Mouse (Mus musculus) lung, postnatal 14 days (tissue): ENCODE measurements around the gene Dlx4.

ENCODE experiments used
- DNase-seq: peaks from one replicate; pipeline ENCODE4 v3.0.0; 2021

The Dlx4 gene

DNA sequence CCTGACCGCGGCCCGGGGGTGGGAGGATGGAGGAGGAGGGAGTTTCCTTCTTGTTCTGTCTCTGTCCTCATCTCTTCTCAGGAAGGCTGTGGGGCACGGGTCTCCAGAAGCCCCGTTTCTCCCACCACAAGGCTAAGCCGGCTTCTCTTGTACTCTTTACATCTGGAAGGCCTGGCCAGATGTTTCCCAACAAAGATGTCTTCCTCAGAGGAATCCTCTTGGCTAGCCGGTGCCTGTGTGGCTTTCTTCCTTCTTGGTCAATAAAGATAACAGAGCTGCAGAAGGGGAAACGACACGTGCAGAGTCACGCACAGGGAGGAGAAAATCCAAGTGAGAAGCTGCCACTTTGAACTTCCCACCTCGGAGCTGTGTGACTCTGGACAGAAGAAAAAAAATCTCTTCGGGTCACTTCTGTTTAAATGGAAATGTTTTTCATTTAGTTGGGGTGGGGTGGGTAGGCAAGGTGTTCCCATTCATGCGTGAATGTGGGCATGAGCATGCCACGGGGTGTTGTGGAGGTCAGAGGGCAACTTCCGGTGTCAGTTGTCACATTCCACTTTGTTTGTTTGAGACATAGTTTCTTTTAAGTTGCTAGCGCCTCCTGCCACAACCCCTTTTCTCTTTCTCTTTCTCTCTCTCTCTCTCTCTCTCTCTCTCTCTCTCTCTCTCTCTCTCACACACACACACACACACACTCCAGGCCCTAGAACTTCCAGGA lies 44.8 kb downstream of the Dlx4 start:
- DNase-seq: no peak

DNA sequence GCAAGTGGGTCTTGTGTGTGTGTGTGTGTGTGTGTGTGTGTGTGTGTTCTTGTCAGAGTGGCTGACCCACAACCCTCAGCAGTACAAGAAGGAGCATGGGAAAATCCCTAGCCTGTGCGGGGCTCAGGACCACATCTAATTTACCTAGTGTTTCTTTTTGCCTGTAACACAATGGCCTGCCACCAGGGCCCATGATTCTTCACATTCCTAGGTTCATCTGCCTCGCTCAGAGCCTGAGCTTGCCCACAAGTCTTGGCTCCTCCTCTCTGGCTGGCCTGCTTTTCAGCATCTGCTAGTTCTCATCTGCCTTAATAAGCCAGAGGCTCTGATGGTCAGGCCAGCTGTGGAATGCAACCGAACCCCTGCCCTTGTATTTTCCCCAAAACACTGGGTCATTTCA lies 45.7 kb downstream of the Dlx4 start:
- DNase-seq: no peak

DNA sequence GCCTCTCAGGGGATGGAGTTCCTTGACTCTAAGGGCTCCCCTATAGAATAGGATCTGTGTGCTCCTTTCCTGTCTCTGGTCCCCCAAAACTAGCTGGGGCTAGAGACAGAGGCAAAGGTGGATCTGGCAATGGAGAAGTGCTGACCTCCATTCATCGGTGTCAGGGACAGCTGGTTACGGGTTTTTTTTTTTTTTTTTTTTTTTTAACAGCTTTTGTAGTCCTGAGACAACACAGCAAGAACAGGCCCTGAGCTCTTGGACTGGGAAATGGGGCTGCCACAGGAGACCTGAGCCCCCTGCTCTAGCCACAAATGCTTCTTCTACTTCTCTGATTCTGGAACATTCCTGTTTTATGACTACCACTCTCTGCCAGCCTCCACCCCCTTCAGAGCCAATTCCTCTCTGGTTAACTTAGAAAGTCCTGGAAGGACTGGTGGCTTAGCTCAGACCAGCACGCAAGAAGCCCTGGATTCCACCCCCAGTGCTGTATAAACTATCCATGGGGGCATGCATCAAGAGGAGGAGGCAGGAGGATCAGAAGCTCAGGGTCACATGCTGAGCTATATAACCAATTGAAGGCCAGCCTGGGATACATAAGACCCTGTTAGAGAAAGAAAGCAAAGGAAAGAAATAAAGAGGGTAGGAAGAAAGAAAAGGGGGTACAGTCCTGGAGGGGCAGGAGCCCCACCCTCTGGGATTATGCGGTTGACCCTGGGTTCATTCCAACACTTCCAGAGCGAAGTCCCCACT lies 47.5 kb downstream of the Dlx4 start:
- no peak for DNase-seq

DNA sequence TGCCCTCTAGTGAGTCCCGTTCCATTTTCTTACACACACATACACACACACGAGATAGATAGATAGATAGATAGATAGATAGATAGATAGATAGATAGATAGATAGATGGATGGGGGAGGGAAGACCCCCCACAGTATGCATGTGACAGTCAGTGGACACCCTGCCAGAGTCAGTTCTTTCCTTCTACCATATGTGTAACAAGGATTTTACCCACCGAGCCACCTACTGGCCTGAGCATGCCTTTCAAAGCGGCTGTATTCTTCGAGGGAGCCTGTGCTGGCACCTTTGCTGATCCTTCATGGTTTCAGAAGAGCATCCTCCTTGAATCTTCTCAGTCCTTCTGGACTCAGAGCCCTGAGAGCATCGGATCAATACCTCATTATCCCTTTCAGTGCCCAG lies 48.2 kb downstream of the Dlx4 start:
- no peak for DNase-seq

DNA sequence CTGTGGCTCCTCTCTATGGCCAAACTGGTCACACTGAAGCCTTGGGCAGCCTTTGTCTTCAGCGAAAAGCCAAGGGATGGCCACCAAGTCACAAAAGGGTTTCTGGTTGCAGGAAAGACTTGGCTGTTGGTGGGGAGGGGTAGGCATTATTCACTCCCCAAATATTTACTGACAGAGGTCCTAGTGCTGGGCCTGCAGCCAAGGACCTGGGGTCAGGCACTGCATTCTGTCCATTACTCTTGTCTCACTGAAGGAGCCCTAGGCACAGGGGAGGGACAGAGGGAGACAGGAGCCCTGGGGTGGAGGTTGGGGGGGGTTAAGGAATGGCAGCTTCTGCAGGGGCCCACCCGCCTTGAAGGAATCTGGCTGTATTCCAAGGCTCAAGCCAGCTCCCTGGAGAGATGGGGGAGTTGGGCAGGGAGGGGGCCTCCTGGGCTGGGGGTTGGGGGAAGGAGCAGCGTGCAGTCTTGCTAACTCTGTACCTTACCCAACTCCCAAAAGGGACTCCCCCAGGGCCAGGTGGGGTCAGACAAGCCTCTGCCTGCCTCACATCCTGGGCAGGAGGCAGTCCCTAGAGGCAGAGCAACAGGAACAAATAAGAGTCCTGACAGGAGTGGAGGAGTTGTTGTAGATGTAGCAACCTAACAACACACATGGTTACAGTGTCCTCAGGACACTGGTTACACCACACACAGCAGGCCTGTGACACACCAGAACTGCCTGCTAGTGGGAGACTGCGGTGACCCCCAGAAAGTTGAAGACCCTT lies 49.3 kb downstream of the Dlx4 start:
- no peak for DNase-seq

DNA sequence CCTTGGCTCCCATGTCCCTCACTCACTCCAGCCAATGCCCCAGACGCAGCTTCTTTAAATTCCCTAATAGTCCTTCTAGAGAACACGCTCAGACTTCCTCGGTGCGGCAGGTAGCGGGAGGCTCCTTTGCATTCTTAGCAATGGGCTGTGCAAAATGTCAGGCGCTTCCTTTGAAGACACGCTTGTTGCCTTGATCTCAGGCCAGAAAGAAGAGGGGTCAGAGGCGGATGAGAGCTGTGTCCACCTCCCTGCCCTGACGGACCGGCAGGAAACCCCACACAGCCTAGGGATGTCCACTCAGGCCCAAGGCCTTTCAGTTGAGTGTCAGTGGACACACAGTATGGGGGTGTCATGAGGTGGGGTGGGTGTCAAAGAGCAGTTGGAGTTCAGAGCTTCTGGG lies 50.5 kb downstream of the Dlx4 start:
- no peak for DNase-seq

DNA sequence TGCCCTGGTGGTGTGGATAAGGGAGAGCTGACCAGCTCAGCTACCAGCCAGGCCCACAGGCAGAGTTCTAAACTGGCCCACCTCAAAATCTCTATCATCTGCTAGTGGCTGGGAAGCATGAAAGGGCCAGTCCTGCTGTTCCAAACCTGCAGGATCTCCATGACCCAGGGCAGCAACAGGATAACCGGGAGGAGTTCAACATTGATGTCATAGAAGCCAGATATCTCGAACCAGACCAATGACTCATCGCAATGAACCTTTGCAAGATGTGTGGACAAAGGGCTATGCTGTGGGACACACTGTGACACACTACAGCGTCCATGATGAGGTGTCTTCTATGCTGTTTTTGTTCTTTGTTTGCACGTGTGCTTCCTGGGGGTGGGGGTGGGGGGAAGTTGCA lies 53.0 kb downstream of the Dlx4 start:
- no peak for DNase-seq
